Mouse (Mus musculus) CH12.LX (cell line): ENCODE measurements at regions not wholly inside any gene's neighbourhood (a gene's known extent, or its start where the extent isn't known, plus 50 kb on each side); places are given as distances from the start of the nearest gene placed in this dataset.

Experiments used
- DNase-seq: peaks from one replicate; pipeline ENCODE4 v3.0.0-alpha.2; 2013; ENCODE audit errors: extremely low read depth
- H3K27ac ChIP-seq: 2 replicates; pipeline ENCODE4 v1.5.1; 2012; ENCODE audit warnings: low read depth, mild to moderate bottlenecking, control low read depth, moderate library complexity; ENCODE audit not compliant: insufficient read depth
- H3K27me3 ChIP-seq: replicated peaks from 2 replicates; pipeline ENCODE3; 2012; ENCODE audit warnings: inconsistent platforms
- H3K36me3 ChIP-seq, 2 experiments: replicated peaks in 1 of 2; 2 replicates each; pipeline versions ENCODE3 to v1.6.1; 2012; ENCODE audit warnings: inconsistent platforms in 1 of 2, low read length in 1 of 2, mild to moderate bottlenecking in 1 of 2, mixed read lengths in 1 of 2, moderate library complexity in 1 of 2; ENCODE audit not compliant: control insufficient read depth in 1 of 2, insufficient read depth in 1 of 2
- H3K4me1 ChIP-seq, 2 experiments: 2 replicates each; pipeline ENCODE4 v1.6.1; 2012; ENCODE audit warnings: inconsistent platforms in 1 of 2, moderate library complexity in 1 of 2; ENCODE audit not compliant: insufficient read depth in 2 of 2, control insufficient read depth in 1 of 2
- H3K4me2 ChIP-seq: 2 replicates; pipeline ENCODE4 v1.6.1; 2012; ENCODE audit warnings: low read depth, mild to moderate bottlenecking, control low read depth; ENCODE audit not compliant: poor library complexity, insufficient read depth, severe bottlenecking
- H3K4me3 ChIP-seq, 3 experiments: fragments of 150-350 bp in 1 of 3; sonication (generic) in 1 of 3; replicated peaks in 1 of 3; 2 replicates each; pipeline versions ENCODE3 to v1.5.1; 2011 to 2012; ENCODE audit warnings: low read depth in 2 of 3, low read length in 2 of 3, mild to moderate bottlenecking in 2 of 3, moderate library complexity in 2 of 3, control low read depth in 1 of 3, improper control_type of control experiment in 1 of 3, inconsistent platforms in 1 of 3, mixed read lengths in 1 of 3; ENCODE audit not compliant: poor library complexity in 1 of 3
- H3K79me2 ChIP-seq: replicated peaks from 2 replicates; pipeline ENCODE4 v1.6.1; 2012; ENCODE audit warnings: mild to moderate bottlenecking, moderate library complexity; ENCODE audit not compliant: control insufficient read depth, poor library complexity, insufficient read depth, severe bottlenecking; ENCODE audit errors: extremely low read depth
- H3K9ac ChIP-seq: 2 replicates; pipeline ENCODE4 v1.6.1; 2012; ENCODE audit warnings: low read depth, mild to moderate bottlenecking, control low read depth, moderate library complexity; ENCODE audit not compliant: insufficient read depth
- H3K9me3 ChIP-seq: replicated peaks from 2 replicates; pipeline ENCODE3; 2012; ENCODE audit warnings: low read length, inconsistent platforms, mixed read lengths
- BHLHE40 ChIP-seq: IDR thresholded peaks from 2 replicates; pipeline ENCODE4 v1.6.1; 2011; ENCODE audit warnings: mild to moderate bottlenecking, low read depth, low read length, improper control_type of control experiment
- CHD1 ChIP-seq: IDR thresholded peaks from 2 replicates; pipeline ENCODE4 v1.6.1; 2012; ENCODE audit warnings: low read depth, low read length, improper control_type of control experiment, inconsistent platforms
- ELF1 ChIP-seq: IDR thresholded peaks from 2 replicates; pipeline ENCODE4 v1.6.1; 2014; ENCODE audit warnings: low read depth, mild to moderate bottlenecking, inconsistent platforms, low read length, improper control_type of control experiment
- ETS1 ChIP-seq: conservative IDR thresholded peaks from 2 replicates; pipeline ENCODE4 v1.6.1; 2012; ENCODE audit warnings: low read depth, mild to moderate bottlenecking, inconsistent platforms, low read length, improper control_type of control experiment, moderate library complexity
- HCFC1 ChIP-seq: IDR thresholded peaks from 2 replicates; pipeline ENCODE4 v1.6.1; 2012; ENCODE audit warnings: low read depth, mild to moderate bottlenecking, inconsistent platforms, low read length, improper control_type of control experiment
- JUN ChIP-seq: IDR thresholded peaks from 2 replicates; pipeline ENCODE4 v1.6.1; 2011; ENCODE audit warnings: low read depth, mild to moderate bottlenecking, low read length, improper control_type of control experiment, moderate library complexity; ENCODE audit not compliant: insufficient read depth
- JUND ChIP-seq: conservative IDR thresholded peaks from 2 replicates; pipeline ENCODE4 v1.6.1; 2011; ENCODE audit warnings: low read depth, low read length, improper control_type of control experiment
- KAT2A ChIP-seq: IDR thresholded peaks from 2 replicates; pipeline ENCODE4 v1.6.1; 2012; ENCODE audit warnings: low read length, improper control_type of control experiment, inconsistent platforms; ENCODE audit not compliant: insufficient replicate concordance
- MAFK ChIP-seq: IDR thresholded peaks from 2 replicates; pipeline ENCODE4 v1.6.1; 2011; ENCODE audit warnings: low read length, improper control_type of control experiment; ENCODE audit not compliant: insufficient replicate concordance
- MAX ChIP-seq: IDR thresholded peaks from 2 replicates; pipeline ENCODE4 v1.6.1; 2011; ENCODE audit warnings: low read length, improper control_type of control experiment
- MYC ChIP-seq: IDR thresholded peaks from 2 replicates; pipeline ENCODE4 v1.6.1; 2011; ENCODE audit warnings: low read depth, mild to moderate bottlenecking, improper control_type of control experiment, low read length
- PAX5 ChIP-seq: IDR thresholded peaks from 2 replicates; pipeline ENCODE4 v1.6.1; 2012; ENCODE audit warnings: low read length, inconsistent platforms, mixed read lengths
- POLR2AphosphoS2 ChIP-seq: IDR thresholded peaks from 2 replicates; pipeline ENCODE4 v1.6.1; 2011; ENCODE audit warnings: low read depth, low read length, improper control_type of control experiment
- TBP ChIP-seq: conservative IDR thresholded peaks from 2 replicates; pipeline ENCODE4 v1.6.1; 2011; ENCODE audit warnings: low read depth, low read length, improper control_type of control experiment
- UBTF ChIP-seq: IDR thresholded peaks from 2 replicates; pipeline ENCODE4 v1.6.1; 2012; ENCODE audit warnings: low read depth, mild to moderate bottlenecking, inconsistent platforms, low read length, improper control_type of control experiment, moderate library complexity
- USF1 ChIP-seq: IDR thresholded peaks from 2 replicates; pipeline ENCODE4 v1.6.1; 2014; ENCODE audit warnings: low read depth, mild to moderate bottlenecking, inconsistent platforms, low read length, improper control_type of control experiment
- ZMIZ1 ChIP-seq: IDR thresholded peaks from 2 replicates; pipeline ENCODE4 v1.6.1; 2012; ENCODE audit warnings: low read depth, mild to moderate bottlenecking, inconsistent platforms, low read length, improper control_type of control experiment
- dilution Hi-C: fragments of 300-500 bp; cut with MboI; formaldehyde crosslinking; loops from 2 replicates; pipeline ENCODE4 v1.14.3; 2020; ENCODE audit warnings: low sequenced_read_pairs; ENCODE audit not compliant: extremely low pct_unique_long_range_greater_than_20kb, extremely low pct_ligation_motif_present
- in situ Hi-C: fragments of 300-500 bp; cut with MboI; formaldehyde crosslinking; loops from 3 replicates; pipeline ENCODE4 v1.14.3; 2019; ENCODE audit warnings: low sequenced_read_pairs, low pct_ligation_motif_present, low pct_unique_long_range_greater_than_20kb, mixed read lengths

- Histone ChIP-seq H3K4me1 (no peaks in the 10 kb centered on the region), H3K36me3 (no peaks in the 10 kb centered on the region), H3K4me3 (no peak overlapping the region), H3K9me3 (peaks cover 35% of the 10 kb centered on the region), H3K27ac (no peak overlapping the region), H3K9ac (no peak overlapping the region), H3K27me3 (no peaks in the 10 kb centered on the region), H3K4me2 (no peak overlapping the region), H3K79me2 (no peaks in the 10 kb centered on the region)
- in situ Hi-C loops (no loop called here), dilution Hi-C loops (no loop called here)
- DNase-seq, result no peak
- TF ChIP-seq MYC, result no peak
- TF ChIP-seq JUND, result no peak
- no peak for TF ChIP-seq POLR2AphosphoS2
- no peak for TF ChIP-seq MAFK
- no peak for TF ChIP-seq BHLHE40
- TF ChIP-seq MAX, result no peak
- TF ChIP-seq CHD1, result no peak
- no peak for TF ChIP-seq ZMIZ1
- no peak for TF ChIP-seq HCFC1
- TF ChIP-seq JUN, result no peak
- TF ChIP-seq UBTF, result no peak
- TF ChIP-seq ELF1, result no peak
- no peak for TF ChIP-seq PAX5
- TF ChIP-seq USF1, result no peak
- no peak for TF ChIP-seq TBP
Observed at GRCm38 (mm10) chr7:69244519-69244918, 495.5 kb upstream of the Arrdc4 start.

GRCm38 (mm10) chr7:69233296-69233695 is 484.3 kb upstream of the Arrdc4 start:
- in situ Hi-C loops, result no loop called here

More at GRCm38 (mm10) chr7:69233296-69233695, 484.3 kb upstream of the Arrdc4 start:
- peaks cover 19% of the 10 kb centered on the region for H3K9me3 ChIP-seq
- dilution Hi-C loops, result no loop called here
- no peak overlapping the region for H3K4me2 ChIP-seq
- H3K36me3 ChIP-seq, result no peaks in the 10 kb centered on the region
- H3K79me2 ChIP-seq, result no peaks in the 10 kb centered on the region
- H3K4me1 ChIP-seq, result no peaks in the 10 kb centered on the region
- TF ChIP-seq ETS1 (peak; percentile 41), KAT2A (no peak), PAX5 (no peak), BHLHE40 (0 out of 2 replicates have a peak, but pooled peaks have one; percentile 16)
- TF ChIP-seq, all 38 proteins: peak for 2
- no peak for DNase-seq
- Histone ChIP-seq H3K4me3 (no peak overlapping the region), H3K27ac (no peak overlapping the region), H3K27me3 (no peaks in the 10 kb centered on the region), H3K9ac (no peak overlapping the region)
